Mouse (Mus musculus) adrenal gland, postnatal 36 days (tissue): ENCODE results near the gene Moap1. TPM values are rescaled to one million over a fixed set of nuclear protein-coding genes. Genes with fewer than 3 reads are reported as not detected.

Experiments used
- DNase-seq, 2 experiments: peaks; one replicate each; pipeline ENCODE4 v3.0.0; 2021; ENCODE audit warnings: mixed read lengths in 1 of 2
- total RNA-seq, 2 experiments: library from RNA; stranded (reverse); gene quantifications; 2 replicates each; pipeline ENCODE4 v1.2.3; 2021

Moap1 gene
- total RNA-seq, 2 experiments from 2014 or later = 7.7 to 15.3 TPM

DNA sequence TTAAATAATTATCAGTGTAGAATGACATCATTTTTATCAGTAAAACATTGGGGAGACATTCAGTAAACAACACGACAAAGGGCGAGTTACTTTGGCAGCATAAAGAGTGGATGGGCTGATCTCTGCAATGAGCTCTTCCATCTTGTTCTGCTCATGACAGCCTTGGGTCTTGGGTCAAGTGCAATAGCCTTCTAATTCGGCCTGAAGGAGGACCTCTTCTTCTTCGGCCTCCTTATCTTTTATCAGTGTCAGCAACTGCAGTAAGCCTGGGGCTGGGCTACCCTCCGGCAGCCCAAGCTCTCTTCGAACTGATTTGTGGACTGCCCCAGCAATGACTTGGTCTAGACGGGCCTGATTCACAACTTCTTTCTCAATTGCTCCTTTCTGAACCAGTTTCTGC lies 1.4 kb downstream of the Moap1 start:
- no peak for DNase-seq

DNA sequence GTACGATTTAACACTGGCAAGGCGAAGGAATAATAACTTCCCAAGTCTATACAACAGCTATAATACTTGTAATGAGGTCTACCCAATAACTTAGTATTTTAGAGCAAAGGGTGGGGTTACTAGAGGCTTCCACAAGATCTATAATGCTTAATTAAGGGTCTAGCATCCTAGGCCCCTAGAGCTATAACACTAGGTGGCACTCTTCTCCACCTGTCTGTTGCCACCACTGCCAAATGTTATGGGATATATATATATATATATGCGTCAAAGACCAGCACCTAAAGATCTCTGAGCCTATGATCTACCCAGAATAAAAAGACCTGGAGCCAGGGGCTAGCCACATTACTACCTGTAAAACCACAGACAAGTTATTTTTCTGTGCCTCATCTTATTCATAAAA lies 3.2 kb downstream of the Moap1 start:
- DNase-seq = peak in 1 of 2 experiments; percentile 10

- peak in 1 of 2 experiments; percentile 4 for DNase-seq
Observed at GRCm38 (mm10) chr12:102739096-102739495, 4.4 kb downstream of the Moap1 start.

- DNase-seq = peak; percentile 61 to 77
Observed at GRCm38 (mm10) chr12:102733381-102733780, 10.1 kb downstream of the Moap1 start.

GRCm38 (mm10) chr12:102730798-102731619 lies 12.5 kb downstream of the Moap1 start:
- peak; percentile 56 to 64 for DNase-seq

DNA sequence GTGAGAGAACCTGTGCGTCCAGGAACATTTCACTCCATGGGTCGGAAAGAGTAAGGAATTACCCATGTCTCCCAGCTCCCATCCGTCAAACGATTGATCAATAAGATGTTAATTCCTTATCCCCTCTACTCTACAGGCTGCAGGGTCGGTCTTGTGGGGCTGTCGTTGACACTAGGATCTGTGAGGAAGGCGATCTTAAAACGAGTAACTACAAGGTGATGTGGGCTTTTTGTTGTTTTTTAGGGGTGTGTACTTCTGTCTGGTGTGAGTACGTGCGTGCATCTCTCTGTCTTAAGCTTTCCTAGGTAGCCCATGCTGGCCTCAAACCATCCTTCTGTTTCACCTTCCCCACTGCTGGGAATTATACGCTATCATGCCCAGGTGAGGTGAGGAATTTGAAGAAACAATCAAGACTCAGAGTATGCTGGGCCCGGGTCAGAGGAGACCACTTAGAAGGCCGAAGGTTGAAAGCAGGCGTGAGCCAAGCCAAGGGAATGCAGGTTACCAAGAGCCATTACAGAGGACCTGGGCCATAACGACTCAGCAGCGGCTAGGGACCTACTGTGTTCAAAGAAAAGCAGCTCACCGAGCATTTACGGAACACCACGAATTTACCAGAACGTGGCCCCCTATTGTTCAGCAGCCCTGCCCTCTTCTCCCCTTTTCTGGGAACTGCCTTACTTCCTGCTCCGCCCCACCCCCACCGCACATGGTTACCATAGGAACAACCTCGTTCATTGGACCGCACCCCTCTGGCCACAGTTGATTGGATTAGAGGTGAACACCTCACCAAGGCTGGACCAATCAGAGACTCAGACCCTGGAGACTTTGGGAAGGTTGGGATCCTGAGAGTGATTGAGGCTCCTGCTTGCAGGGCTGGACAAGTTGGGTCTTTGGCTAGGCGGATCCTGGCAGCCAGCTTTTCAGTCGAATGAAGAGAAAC lies 13.3 kb downstream of the Moap1 start:
- DNase-seq = peak; percentile 53 to 66

DNA sequence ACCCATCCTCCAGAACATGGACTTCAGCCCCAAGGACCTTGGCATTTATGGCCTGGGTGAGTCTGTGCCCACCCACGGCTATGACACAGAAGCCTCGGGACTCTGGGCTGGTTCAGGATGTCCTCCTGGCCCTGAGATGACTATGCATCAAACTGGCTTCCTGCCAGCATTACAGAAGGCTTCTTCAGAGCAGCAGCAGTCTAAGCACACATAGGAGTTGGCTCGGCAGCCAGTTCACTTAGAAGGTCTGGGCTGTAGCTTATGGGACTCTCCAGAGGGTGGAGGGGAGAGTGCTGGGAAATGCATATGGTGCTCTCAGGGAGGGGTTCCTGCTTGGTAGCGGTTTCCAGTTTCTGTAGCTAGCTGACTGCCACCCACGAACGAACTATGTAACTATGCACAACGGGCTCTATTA lies 17.7 kb downstream of the Moap1 start:
- peak; percentile 74 to 83 for DNase-seq

DNA sequence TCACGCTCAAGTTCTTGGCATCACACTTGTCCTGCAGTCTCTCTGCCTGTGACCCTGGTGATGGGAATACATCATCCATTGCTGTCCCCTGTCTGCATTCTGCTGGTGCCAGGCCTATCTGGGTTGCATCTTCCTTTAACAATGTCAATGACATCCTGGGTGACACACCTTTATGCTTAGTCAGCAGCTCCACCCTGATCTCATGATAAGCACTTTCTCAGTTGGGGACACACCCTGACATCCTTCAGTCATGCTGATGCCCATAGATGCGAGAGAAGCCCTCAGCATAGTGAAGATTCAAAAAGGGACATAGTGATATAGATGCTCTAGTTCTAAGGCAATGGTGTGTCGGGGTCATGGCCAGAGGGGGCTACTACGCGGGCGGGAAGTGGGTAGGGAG lies 18.3 kb downstream of the Moap1 start:
- DNase-seq = no peak

DNA sequence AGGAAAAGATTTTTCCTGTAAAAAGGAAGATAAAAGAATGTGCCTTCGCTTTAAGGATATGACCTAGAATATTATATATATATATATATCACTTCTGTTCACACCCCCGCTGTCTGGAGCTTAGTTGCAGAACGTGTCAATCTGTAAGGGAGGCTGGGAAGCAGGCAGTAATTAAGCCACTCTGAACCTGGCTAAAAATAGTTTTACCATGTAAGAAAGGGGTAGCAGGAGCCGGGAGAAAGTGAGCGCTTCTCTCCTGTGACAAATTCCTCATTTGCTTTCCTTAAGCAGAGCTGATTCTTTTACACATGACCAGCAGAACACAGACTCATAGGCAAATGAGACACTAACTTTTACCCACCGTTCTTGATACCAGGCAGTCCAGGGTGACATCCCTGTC lies 19.6 kb downstream of the Moap1 start:
- no peak for DNase-seq

DNA sequence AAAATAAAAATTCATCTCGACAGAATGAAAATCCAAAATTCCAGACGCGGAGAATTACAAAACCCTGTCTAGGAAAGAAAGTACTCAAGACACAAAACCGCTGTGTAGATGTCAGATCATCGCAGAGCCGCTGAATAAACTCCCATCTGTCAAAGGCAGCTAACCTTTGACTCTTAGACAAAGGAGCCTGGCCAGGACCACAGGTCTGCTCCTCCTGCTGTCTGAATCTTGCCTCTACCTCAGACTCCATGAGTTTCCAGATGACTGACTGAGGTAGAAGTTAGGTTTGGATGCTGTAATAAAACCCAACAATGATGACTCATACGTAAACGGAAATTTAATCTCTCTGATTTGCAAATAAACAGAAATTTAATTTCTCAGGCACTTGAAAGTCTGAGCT lies 20.5 kb downstream of the Moap1 start:
- no peak for DNase-seq

- no peak for DNase-seq
Observed at GRCm38 (mm10) chr12:102722451-102722850, 21.0 kb downstream of the Moap1 start.

DNA sequence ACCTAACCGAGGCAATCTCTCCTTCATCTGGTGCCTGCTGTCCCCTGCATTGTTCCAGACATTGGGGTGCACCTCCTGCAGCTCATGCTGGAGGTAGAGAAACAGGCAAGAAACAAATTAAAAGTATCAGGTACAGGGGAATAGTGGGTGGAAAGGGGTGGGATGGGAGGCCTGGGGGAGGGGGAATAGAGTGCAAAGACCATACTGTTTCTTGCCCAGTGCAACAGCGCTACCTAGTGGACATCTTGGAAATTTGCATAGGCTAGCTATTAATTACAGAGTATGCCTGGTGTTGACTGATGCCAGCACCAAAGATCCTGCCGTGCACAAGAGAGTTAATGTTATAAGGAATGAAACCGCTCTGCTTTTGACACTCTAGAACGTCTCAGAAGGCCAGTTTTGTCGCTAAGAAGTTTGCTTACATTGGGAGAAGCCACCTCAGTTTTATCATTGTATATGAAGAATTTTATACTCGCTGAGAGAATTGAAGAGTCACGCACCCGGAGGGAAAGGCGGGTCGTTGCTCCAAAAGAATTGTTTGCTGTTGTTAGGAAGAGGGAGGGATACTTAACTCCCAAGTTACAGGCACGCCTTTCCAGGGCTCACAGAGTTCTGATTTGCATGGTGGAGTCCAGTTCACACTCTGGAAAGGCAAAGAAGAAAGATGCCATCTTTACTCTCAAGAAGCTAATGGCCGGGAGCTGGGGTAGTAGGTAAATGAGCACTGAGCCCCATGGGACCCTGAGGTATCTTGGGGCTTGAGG lies 23.7 kb downstream of the Moap1 start:
- no peak for DNase-seq

- DNase-seq = no peak
Observed at GRCm38 (mm10) chr12:102714654-102715395, 28.6 kb downstream of the Moap1 start.

GRCm38 (mm10) chr12:102714116-102714515 lies 29.3 kb downstream of the Moap1 start:
- no peak for DNase-seq

DNA sequence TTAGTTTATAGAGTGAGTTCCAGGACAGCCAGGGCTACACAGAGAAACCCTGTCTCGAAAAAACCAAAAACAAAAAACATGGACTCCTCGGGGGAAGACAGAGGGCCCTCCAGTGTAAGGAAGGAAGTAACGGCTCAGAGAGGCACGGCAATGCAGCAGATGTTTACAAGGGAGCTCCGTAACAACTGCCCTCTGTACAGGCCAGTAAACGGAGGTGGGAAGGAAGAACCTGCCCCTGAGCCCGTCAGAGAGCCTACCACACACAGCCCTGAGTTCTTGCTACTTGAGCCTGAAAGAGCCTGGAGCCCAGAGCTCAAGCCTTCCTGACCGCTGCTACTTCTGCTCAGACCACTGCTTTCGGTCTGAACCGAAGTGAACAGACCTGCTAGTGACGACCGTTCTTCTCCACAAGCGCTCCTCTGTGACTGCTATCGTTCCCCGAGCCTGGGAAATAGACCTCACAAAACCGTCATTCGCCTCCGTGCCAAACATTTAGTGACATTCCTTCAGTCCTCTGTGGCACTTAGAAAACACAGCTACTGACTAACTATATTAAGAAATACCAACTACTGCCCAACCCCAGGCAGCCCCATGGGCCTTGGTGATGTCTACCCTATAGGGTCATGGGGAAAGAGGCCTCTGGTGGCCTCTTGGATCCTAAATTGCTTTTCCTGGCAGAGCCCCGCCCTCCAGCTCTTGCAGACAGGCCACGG lies 30.2 kb downstream of the Moap1 start:
- no peak for DNase-seq

DNA sequence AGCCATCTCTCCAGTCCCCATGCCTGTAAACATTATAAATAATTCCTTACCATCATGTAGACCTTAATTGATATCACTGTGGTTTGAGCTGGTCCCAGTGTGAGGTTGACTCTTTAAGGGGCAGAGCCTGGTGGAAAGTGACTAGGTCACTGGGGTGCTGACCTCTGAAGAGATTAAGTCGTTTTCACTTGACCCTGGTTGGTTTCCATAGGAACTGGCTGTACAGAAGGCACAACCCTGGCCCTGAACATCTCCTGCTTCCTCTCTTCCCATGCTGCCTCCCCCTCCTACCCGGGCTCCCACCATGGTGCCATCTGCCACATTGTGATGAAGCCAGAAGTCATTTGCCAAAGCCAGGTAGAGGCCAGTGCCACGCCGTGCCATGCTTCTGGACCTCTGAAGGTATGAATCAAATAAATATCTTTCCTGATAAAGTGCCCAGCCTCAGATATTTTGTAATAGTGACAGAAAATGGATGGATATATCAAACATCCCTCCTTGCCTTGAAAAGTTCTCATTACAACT lies 32.5 kb downstream of the Moap1 start:
- DNase-seq = no peak

DNA sequence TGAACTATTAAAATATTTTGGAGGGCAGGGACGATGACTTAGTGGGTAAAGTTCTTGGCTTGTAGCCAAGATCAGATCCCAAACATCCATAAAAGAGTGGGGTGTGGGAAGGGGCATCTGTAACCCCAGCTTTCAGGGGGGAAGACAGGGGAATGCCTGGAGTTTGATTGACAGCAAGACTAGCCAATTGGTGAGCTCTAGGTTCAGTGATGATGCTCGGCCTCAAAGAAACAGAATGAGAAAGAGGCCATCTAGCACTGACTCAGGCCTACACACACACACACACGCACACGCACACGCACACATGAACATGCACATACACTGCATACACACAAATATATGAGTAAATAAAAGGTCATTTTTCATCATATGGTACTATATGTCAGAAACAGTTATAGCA lies 33.6 kb downstream of the Moap1 start:
- DNase-seq = no peak

- DNase-seq = peak; percentile 66 to 69
Observed at GRCm38 (mm10) chr12:102708220-102708619, 35.2 kb downstream of the Moap1 start.

GRCm38 (mm10) chr12:102706833-102707463 lies 36.5 kb downstream of the Moap1 start:
- no peak for DNase-seq
